Mouse (Mus musculus) C2C12 (cell line): ENCODE measurements around the gene Hnrnpc. TPM values are rescaled to one million over a fixed set of nuclear protein-coding genes. Genes with fewer than 3 reads are reported as not detected.

Experiments used
- H3K27me3 ChIP-seq: one replicate; pipeline ENCODE4 v1.6.1; 2011; ENCODE audit not compliant: control insufficient read depth, insufficient read depth, insufficient read length
- H3K36me3 ChIP-seq: one replicate; pipeline ENCODE4 v1.6.1; 2011; ENCODE audit not compliant: control insufficient read depth, insufficient read depth
- H3K4me3 ChIP-seq: one replicate; pipeline ENCODE4 v1.5.1; 2011; ENCODE audit warnings: mild to moderate bottlenecking, control low read depth; ENCODE audit not compliant: poor library complexity, insufficient read depth, severe bottlenecking
- H3K79me2 ChIP-seq: one replicate; pipeline ENCODE4 v1.6.1; 2011; ENCODE audit not compliant: control insufficient read depth, insufficient read depth
- H3K79me3 ChIP-seq: one replicate; pipeline ENCODE4 v1.6.1; 2011; ENCODE audit warnings: low read depth, control low read depth
- H3ac ChIP-seq: one replicate; pipeline ENCODE3; 2011; ENCODE audit warnings: low read depth; ENCODE audit not compliant: control insufficient read depth, insufficient read length
- CEBPB ChIP-seq: IDR thresholded peaks from one replicate; pipeline ENCODE4 v1.6.1; 2011; ENCODE audit warnings: low read depth, mild to moderate bottlenecking, control low read depth, moderate library complexity
- CTCF ChIP-seq: IDR thresholded peaks from one replicate; pipeline ENCODE4 v1.5.1; 2011; ENCODE audit not compliant: control insufficient read depth, insufficient read depth, insufficient read length
- FOSL1 ChIP-seq: IDR thresholded peaks from one replicate; pipeline ENCODE4 v1.8.0; 2011; ENCODE audit warnings: mild to moderate bottlenecking, low read length; ENCODE audit not compliant: poor library complexity, insufficient read depth, severe bottlenecking
- MAX ChIP-seq: IDR thresholded peaks from one replicate; pipeline ENCODE4 v1.6.1; 2011; ENCODE audit warnings: mild to moderate bottlenecking, control low read depth
- MYOD1 ChIP-seq: IDR thresholded peaks from one replicate; pipeline ENCODE4 v1.6.1; 2011; ENCODE audit warnings: low read depth; ENCODE audit not compliant: control insufficient read depth, insufficient read length
- MYOG ChIP-seq: IDR thresholded peaks from one replicate; pipeline ENCODE4 v1.6.1; 2011; ENCODE audit not compliant: control insufficient read depth, insufficient read length; ENCODE audit errors: extremely low read depth
- USF1 ChIP-seq: IDR thresholded peaks from one replicate; pipeline ENCODE4 v1.6.1; 2011; ENCODE audit warnings: low read depth, mild to moderate bottlenecking, control low read depth, moderate library complexity
- polyA plus RNA-seq: library from polyadenylated mRNA; unstranded; fragments of >200 nt; fragmentation: generic; extraction: Trizol; gene quantifications from one replicate; pipeline ENCODE4 v1.2.1, GENCODE M21; 2012; ENCODE audit warnings: missing spikeins

Gene Hnrnpc
- polyA plus RNA-seq, 1 experiment = 231 TPM

DNA sequence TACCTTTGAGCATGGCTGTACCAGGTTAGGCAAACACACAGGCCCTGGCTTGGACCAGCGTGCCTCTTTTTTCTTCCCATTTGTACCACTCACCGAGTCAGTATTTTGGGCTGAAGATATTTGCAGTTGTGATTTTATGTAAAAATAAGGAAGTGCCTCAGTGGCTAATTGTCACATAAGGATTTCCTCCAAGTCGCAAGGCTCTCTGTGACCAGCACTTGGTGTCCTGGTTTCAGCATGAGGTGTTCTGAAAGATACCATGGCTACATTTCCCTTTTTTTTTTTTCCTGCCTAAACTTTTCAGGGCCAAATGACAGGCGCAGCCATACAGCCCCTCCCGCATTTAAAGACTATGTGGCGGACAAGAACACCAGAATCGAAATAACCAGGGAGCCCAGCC is 16.3 kb upstream of the Hnrnpc start:
- H3K4me3 ChIP-seq = no peak overlapping the region
- H3K27me3 ChIP-seq = peaks cover 10% of the 10 kb centered on the region
- H3K79me2 ChIP-seq = no peaks in the 10 kb centered on the region
- H3ac ChIP-seq = no peak overlapping the region
- no peaks in the 10 kb centered on the region for H3K79me3 ChIP-seq
- TF ChIP-seq MYOG (no peak), USF1 (no peak), MYOD1 (no peak), FOSL1 (no peak), MAX (no peak), CEBPB (no peak), CTCF (no peak)
- no peaks in the 10 kb centered on the region for H3K36me3 ChIP-seq

DNA sequence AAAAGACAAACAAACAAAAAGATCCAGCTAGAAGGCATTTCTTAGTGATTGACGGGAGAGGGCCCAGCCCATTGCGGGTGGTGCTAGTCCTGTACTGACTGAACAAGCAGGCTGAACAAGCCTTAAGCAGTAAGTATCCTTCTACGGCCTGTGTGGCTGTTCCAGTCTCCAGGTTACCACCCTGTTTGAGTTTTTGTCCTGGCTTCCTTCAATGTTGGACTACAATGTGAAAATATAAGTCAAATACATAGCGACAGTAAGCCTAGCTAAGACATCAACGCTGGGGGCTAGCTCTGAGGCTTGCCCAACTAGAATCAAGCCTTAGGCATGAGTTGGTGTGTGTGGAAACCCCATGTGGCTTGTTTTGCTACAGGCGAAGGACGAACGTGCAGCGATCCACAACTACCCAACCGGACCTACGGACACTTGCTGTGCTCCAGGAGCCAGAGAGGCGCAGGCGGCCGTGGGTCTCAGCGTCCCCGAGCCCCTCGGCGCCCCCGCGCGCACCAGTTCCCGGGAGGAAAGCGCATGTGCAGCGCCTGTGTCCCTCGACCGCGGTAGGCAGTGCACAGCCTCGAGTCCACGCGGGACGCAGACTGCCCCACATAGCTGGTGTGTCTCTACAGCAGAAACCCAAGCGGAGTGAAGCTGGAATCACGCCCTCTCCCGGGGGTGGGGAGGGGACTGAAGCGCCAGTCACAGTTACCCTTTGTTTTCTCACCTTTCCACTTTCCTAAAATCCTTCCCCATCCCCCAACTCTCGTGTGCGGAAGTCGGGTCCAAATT is 15.2 kb upstream of the Hnrnpc start:
- H3K27me3 ChIP-seq = peaks cover 10% of the 10 kb centered on the region
- H3K36me3 ChIP-seq = no peaks in the 10 kb centered on the region
- no peaks in the 10 kb centered on the region for H3K79me2 ChIP-seq
- no peak for TF ChIP-seq FOSL1
- no peak for TF ChIP-seq CTCF
- TF ChIP-seq MAX = no peak
- H3K79me3 ChIP-seq = no peaks in the 10 kb centered on the region
- no peak overlapping the region for H3K4me3 ChIP-seq
- H3ac ChIP-seq = no peak overlapping the region

DNA sequence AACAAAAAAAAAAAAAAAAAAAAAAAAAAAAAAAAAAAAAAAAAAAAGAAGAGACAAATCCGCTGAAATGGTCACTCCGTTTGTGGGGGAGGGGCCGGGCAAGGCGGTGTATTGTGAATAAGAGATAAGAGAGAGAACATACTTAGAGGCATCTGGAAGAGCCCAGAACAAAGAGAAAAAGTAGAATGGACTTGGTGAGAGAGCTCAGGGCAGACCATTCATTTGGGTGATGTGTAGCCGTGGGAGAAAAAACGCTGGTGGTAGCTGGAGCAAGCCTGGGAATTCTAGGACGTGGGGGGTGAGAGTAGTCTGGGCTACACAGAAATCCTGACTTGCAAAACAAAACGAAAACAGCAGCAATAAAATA is 14.6 kb upstream of the Hnrnpc start:
- H3ac ChIP-seq = no peak overlapping the region
- no peaks in the 10 kb centered on the region for H3K79me3 ChIP-seq
- H3K79me2 ChIP-seq = no peaks in the 10 kb centered on the region
- H3K36me3 ChIP-seq = no peaks in the 10 kb centered on the region
- H3K27me3 ChIP-seq = peaks cover 10% of the 10 kb centered on the region
- H3K4me3 ChIP-seq = no peak overlapping the region
- TF ChIP-seq CEBPB (no peak), FOSL1 (no peak), MAX (no peak), MYOG (no peak), MYOD1 (no peak), USF1 (no peak), CTCF (no peak)

DNA sequence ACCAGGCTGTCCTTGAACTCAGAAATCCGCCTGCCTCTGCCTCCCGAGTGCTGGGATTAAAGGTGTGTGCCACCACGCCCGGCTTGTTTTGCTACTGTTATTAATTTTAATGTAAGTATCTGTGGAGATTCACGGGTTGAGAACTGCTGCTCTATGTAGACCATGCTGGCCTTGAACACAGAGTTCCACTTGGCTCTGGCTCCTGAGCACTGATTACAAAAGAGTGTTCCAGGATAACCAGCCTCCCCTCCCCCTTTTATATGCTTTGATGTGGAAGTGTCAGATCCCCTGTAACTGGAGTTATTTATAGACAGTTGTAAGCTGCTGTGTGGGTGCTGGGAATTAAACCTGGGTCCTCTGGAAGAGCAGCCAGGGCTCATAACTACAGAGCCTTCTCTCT is 13.4 kb upstream of the Hnrnpc start:
- Histone ChIP-seq H3K36me3 (no peaks in the 10 kb centered on the region), H3K27me3 (peaks cover 10% of the 10 kb centered on the region), H3K79me2 (no peaks in the 10 kb centered on the region), H3K4me3 (no peak overlapping the region), H3ac (no peak overlapping the region), H3K79me3 (no peaks in the 10 kb centered on the region)
- TF ChIP-seq USF1 (no peak), FOSL1 (no peak), MAX (no peak), MYOD1 (no peak), MYOG (no peak), CEBPB (no peak), CTCF (no peak)

DNA sequence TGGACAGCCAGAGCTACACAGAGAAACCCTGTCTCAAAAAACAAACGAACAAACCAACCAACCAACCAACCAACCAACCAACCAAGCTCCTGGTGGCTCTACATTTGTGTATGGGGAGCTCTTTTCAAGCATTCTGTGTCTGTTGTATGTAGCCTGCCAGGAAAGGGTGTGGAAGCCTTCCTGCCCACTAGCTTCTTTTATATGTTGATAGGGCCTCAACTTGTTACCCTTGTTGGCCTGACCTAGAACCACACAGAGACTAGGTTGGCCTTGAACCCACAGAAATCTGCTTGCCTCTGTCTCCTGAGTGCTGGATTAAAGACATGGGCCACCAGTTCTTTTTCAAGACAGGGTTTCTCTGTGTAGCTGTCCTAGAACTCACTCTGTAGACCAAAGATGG is 10.3 kb upstream of the Hnrnpc start:
- Histone ChIP-seq H3ac (no peak overlapping the region), H3K4me3 (no peak overlapping the region), H3K36me3 (no peaks in the 10 kb centered on the region), H3K27me3 (peaks cover 5% of the 10 kb centered on the region), H3K79me2 (no peaks in the 10 kb centered on the region), H3K79me3 (no peaks in the 10 kb centered on the region)
- TF ChIP-seq CTCF (no peak), FOSL1 (no peak), MYOD1 (no peak), CEBPB (no peak), USF1 (no peak), MYOG (no peak), MAX (no peak)

DNA sequence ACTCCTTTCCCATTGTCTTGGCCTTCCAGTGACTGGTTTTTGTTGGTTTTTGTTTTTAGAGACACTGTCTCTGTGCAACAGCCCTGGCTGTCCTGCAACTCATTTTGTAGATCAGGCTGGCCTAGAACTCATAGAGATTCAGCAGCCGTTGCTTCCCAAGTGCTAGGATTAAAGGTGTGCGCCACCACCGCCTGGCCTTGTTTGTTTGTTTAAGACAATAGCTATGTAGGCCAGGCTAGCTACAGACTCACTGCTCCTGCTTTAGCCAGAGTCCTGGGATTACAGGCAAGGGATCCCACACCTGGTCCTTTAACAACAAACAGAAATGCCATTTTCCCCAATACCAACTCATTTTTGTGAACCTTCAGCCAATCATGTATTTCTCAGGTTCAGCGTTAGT is 6.5 kb upstream of the Hnrnpc start, which contains the start of gene Rpgrip1:
Gene Rpgrip1, plus strand, starts transcription at position 359 of the 400 bp plus-strand sequence.
- no peak within 1 kb of the TSS for H3K4me3 ChIP-seq
- H3K36me3 ChIP-seq = no peaks in the 10 kb centered on the region
- no peaks in the 10 kb centered on the region for H3K79me3 ChIP-seq
- peaks cover 3% of the 10 kb centered on the region for H3K27me3 ChIP-seq
- TF ChIP-seq CEBPB = no peak
- no peak for TF ChIP-seq MAX
- TF ChIP-seq MYOG = no peak
- TF ChIP-seq CTCF = no peak
- no peak for TF ChIP-seq MYOD1
- no peak for TF ChIP-seq FOSL1
- no peak for TF ChIP-seq USF1
- no peaks in the 10 kb centered on the region for H3K79me2 ChIP-seq
- H3ac ChIP-seq = no peak within 1 kb of the TSS
